Mouse (Mus musculus): Measurements from ENCODE around the gene Ube2o. TPM values are rescaled to one million over a fixed set of nuclear protein-coding genes. Genes with fewer than 3 reads are reported as not detected.

Ube2o gene
- polyA plus RNA-seq, 3 experiments from 2014 or later: 1.5 to 2.2 (median 2.0) TPM

GRCm38 (mm10) chr11:116579280-116579679 lies 2.0 kb downstream of the Ube2o start:
- ATAC-seq: no peak

- no peak for ATAC-seq
These were observed 5.9 kb downstream of the Ube2o start for GRCm38 (mm10) chr11:116575396-116575795.

- ATAC-seq: no peak
These were observed 6.3 kb downstream of the Ube2o start for GRCm38 (mm10) chr11:116574982-116575381.

- no peak for ATAC-seq
These were observed 6.8 kb downstream of the Ube2o start for GRCm38 (mm10) chr11:116574486-116574885.

- no peak for ATAC-seq
These were observed 8.3 kb downstream of the Ube2o start for GRCm38 (mm10) chr11:116572756-116573543.

GRCm38 (mm10) chr11:116571767-116572679 lies 9.2 kb downstream of the Ube2o start:
- no peak for ATAC-seq

GRCm38 (mm10) chr11:116570821-116571220 lies 10.4 kb downstream of the Ube2o start:
- ATAC-seq: no peak

GRCm38 (mm10) chr11:116567531-116567930 lies 13.7 kb downstream of the Ube2o start:
- ATAC-seq: no peak

- no peak for ATAC-seq
These were observed 15.8 kb downstream of the Ube2o start for GRCm38 (mm10) chr11:116565283-116566041.

- ATAC-seq: no peak
These were observed 24.9 kb downstream of the Ube2o start for GRCm38 (mm10) chr11:116556308-116556707.

GRCm38 (mm10) chr11:116555572-116555971 lies 25.7 kb downstream of the Ube2o start:
- no peak for ATAC-seq

- no peak for ATAC-seq
These were observed 26.9 kb downstream of the Ube2o start for GRCm38 (mm10) chr11:116554171-116554878.

GRCm38 (mm10) chr11:116552194-116552593 lies 29.1 kb downstream of the Ube2o start:
- no peak for ATAC-seq

- no peak for ATAC-seq
These were observed 30.5 kb downstream of the Ube2o start for GRCm38 (mm10) chr11:116550748-116551147.

- ATAC-seq: no peak
These were observed 31.8 kb downstream of the Ube2o start for GRCm38 (mm10) chr11:116549273-116550038.

GRCm38 (mm10) chr11:116548780-116549179 lies 32.5 kb downstream of the Ube2o start:
- ATAC-seq: no peak

- ATAC-seq: no peak
These were observed 33.8 kb downstream of the Ube2o start for GRCm38 (mm10) chr11:116547296-116548060.

GRCm38 (mm10) chr11:116543110-116543509 lies 38.1 kb downstream of the Ube2o start:
- ATAC-seq: no peak

GRCm38 (mm10) chr11:116541183-116541582 lies 40.1 kb downstream of the Ube2o start:
- ATAC-seq: no peak

GRCm38 (mm10) chr11:116538142-116538735 lies 43.0 kb downstream of the Ube2o start:
- no peak for ATAC-seq
